Mouse (Mus musculus): Measurements from ENCODE around the gene Gm13040. TPM values are rescaled to one million over a fixed set of nuclear protein-coding genes. Genes with fewer than 3 reads are reported as not detected.
"Not testable (repeated sequence)": the region's sequence is repeated elsewhere in the genome, so short reads cannot be mapped to it uniquely, and the experiment has no call there.

The Gm13040 gene
- total RNA-seq (2014; rRNA removed): not detected in 2 replicates
- polyA plus RNA-seq (2015; fragmentation: Nextera tagmentation; extraction: Ambion mirVana): not detected in 2 replicates

DNA sequence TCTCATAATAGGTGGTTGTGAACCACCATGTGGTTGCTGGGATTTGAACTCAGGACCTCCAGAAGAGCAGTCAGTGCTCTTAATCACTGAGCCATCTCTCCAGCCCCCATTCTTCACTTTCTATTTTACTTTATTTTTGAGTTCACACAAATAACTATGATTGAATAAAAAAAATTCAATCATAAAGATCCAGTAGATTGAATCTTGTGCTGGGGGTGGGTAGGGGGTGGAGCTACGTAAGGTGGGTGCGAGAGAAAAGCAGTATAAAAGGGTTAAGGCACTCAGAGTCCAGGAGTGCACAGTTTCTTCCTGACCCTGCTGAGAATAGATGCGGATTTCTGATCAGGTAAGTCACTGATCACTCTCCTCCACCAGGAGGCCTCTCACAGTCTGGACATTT, at the start of gene Gm13040:
Gm13040 (plus strand) TSS at position 301 of the 400 bp plus-strand sequence.
- not testable (repeated sequence) for DNase-seq; H3K4me2 ChIP-seq (ENCODE audit: low read depth); H3K27ac ChIP-seq (ENCODE audit: low read depth, low read length); ATAC-seq; H3K36me3 ChIP-seq (ENCODE audit: insufficient read depth); H3K4me3 ChIP-seq (ENCODE audit: low read depth, low read length); H3K9ac ChIP-seq; H3K4me1 ChIP-seq (ENCODE audit: insufficient read depth); H3K27me3 ChIP-seq (ENCODE audit: insufficient read depth, low read length); H3K9me3 ChIP-seq (ENCODE audit: low read length)
- WGBS: no CpG with 5 or more reads among the region's 3 CpGs

DNA sequence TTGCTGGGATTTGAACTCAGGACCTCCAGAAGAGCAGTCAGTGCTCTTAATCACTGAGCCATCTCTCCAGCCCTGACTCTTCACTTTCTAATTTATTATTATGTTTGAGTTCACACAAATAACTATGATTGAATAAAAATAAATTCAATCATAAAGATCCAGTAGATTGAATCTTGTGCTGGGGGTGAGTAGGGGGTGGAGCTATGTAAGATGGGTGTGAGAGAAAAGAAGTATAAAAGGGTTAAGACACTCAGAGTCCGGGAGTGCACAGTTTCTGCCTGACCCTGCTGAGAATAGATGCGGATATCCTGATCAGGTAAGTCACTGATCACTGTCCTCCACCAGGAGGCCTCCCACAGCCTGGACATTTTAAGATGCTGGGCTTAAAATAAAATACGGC, 24.7 kb upstream of the Gm13040 start, which contains the start of gene Gm13043:
Gm13043 (plus strand) TSS at position 301 of the 400 bp plus-strand sequence.
- ATAC-seq (no peak), DNase-seq (no peak)
- no peak within 1 kb of the TSS for H3K4me2 ChIP-seq (ENCODE audit: low read depth)

GRCm38 (mm10) chr4:143551400-143551799, 15.6 kb downstream of the Gm13040 start, which contains the start of the genes BC080695 and Gm13057:
TSS of gene BC080695 (plus strand) at chr4:143551700.
TSS of gene Gm13057 (plus strand) at chr4:143551709.
- WGBS: no CpG with 5 or more reads among the region's 3 CpGs
- not testable (repeated sequence) for H3K9ac ChIP-seq; DNase-seq; H3K27ac ChIP-seq (ENCODE audit: low read depth, low read length); H3K27me3 ChIP-seq (ENCODE audit: insufficient read depth, low read length); ATAC-seq; H3K36me3 ChIP-seq (ENCODE audit: insufficient read depth); H3K9me3 ChIP-seq (ENCODE audit: low read length); H3K4me2 ChIP-seq (ENCODE audit: low read depth); H3K4me1 ChIP-seq (ENCODE audit: insufficient read depth); H3K4me3 ChIP-seq (ENCODE audit: low read depth, low read length)

More for the DNA sequence above, 24.7 kb upstream of the Gm13040 start, which contains the start of gene Gm13043:
- 89% methylated on average over 3 of the region's 3 CpGs for WGBS
- no peaks in the 10 kb centered on the region for H3K27me3 ChIP-seq (ENCODE audit: insufficient read depth, low read length)
- no peaks in the 10 kb centered on the region for H3K4me1 ChIP-seq (ENCODE audit: insufficient read depth)
- no peaks in the 10 kb centered on the region for H3K36me3 ChIP-seq (ENCODE audit: insufficient read depth)
- no peak within 1 kb of the TSS for H3K27ac ChIP-seq (ENCODE audit: low read depth, low read length)
- no peak for TF ChIP-seq CTCF (IDR thresholded peaks at IDR 0.05; ENCODE audit: low read depth)
- H3K9me3 ChIP-seq (ENCODE audit: low read length): no peaks in the 10 kb centered on the region
- no peak within 1 kb of the TSS for H3K9ac ChIP-seq
- no peak within 1 kb of the TSS for H3K4me3 ChIP-seq (ENCODE audit: low read depth, low read length)

Other genes with a start within 250 kb of the Gm13040 start
- 31.5 and 36.8 TPM in 2 replicates for gene Pdpn, start 236.4 kb upstream of the Gm13040 start, total RNA-seq (2014; rRNA removed)
- 38.7 and 39.2 TPM in 2 replicates for gene Pdpn, start 236.4 kb upstream of the Gm13040 start, polyA plus RNA-seq (2015; fragmentation: Nextera tagmentation; extraction: Ambion mirVana)
- 0.08 and 0.29 TPM in 2 replicates for gene Lrrc38, start 186.2 kb upstream of the Gm13040 start, total RNA-seq (2014; rRNA removed)
- gene Lrrc38, start 186.2 kb upstream of the Gm13040 start, polyA plus RNA-seq (2015; fragmentation: Nextera tagmentation; extraction: Ambion mirVana): 0.35 and 0.43 TPM in 2 replicates
- not detected in 2 replicates for gene Pramel1, start 141.5 kb upstream of the Gm13040 start, total RNA-seq (2014; rRNA removed)
- not detected in 2 replicates for gene Pramel1, start 141.5 kb upstream of the Gm13040 start, polyA plus RNA-seq (2015; fragmentation: Nextera tagmentation; extraction: Ambion mirVana)
- gene Pramef8, start 123.5 kb upstream of the Gm13040 start, total RNA-seq (2014; rRNA removed): 38.3 and 49.5 TPM in 2 replicates
- 17.3 and 17.4 TPM in 2 replicates for gene Pramef8, start 123.5 kb upstream of the Gm13040 start, polyA plus RNA-seq (2015; fragmentation: Nextera tagmentation; extraction: Ambion mirVana)
- gene Oog4, start 85.6 kb upstream of the Gm13040 start, total RNA-seq (2014; rRNA removed): not detected in 2 replicates
- not detected in 2 replicates for gene Oog4, start 85.6 kb upstream of the Gm13040 start, polyA plus RNA-seq (2015; fragmentation: Nextera tagmentation; extraction: Ambion mirVana)
- gene Gm13043, start 24.6 kb upstream of the Gm13040 start, total RNA-seq (2014; rRNA removed): not detected in 2 replicates
- not detected in 2 replicates for gene Gm13043, start 24.6 kb upstream of the Gm13040 start, polyA plus RNA-seq (2015; fragmentation: Nextera tagmentation; extraction: Ambion mirVana)
- not detected in 2 replicates for gene BC080695, start 15.7 kb downstream of the Gm13040 start, total RNA-seq (2014; rRNA removed)
- gene BC080695, start 15.7 kb downstream of the Gm13040 start, polyA plus RNA-seq (2015; fragmentation: Nextera tagmentation; extraction: Ambion mirVana): not detected in 2 replicates
- gene Gm13057, start 15.8 kb downstream of the Gm13040 start, total RNA-seq (2014; rRNA removed): not detected in 2 replicates
- gene Gm13057, start 15.8 kb downstream of the Gm13040 start, polyA plus RNA-seq (2015; fragmentation: Nextera tagmentation; extraction: Ambion mirVana): not detected in 2 replicates
- not detected in 2 replicates for gene Gm13083, start 79.0 kb downstream of the Gm13040 start, total RNA-seq (2014; rRNA removed)
- not detected in 2 replicates for gene Gm13083, start 79.0 kb downstream of the Gm13040 start, polyA plus RNA-seq (2015; fragmentation: Nextera tagmentation; extraction: Ambion mirVana)
- not detected in 2 replicates for gene Gm13088, start 121.3 kb downstream of the Gm13040 start, total RNA-seq (2014; rRNA removed)
- gene Gm13088, start 121.3 kb downstream of the Gm13040 start, polyA plus RNA-seq (2015; fragmentation: Nextera tagmentation; extraction: Ambion mirVana): not detected in 2 replicates
- not detected in 2 replicates for gene Gm13089, start 166.8 kb downstream of the Gm13040 start, total RNA-seq (2014; rRNA removed)
- not detected in 2 replicates for gene Gm13089, start 166.8 kb downstream of the Gm13040 start, polyA plus RNA-seq (2015; fragmentation: Nextera tagmentation; extraction: Ambion mirVana)
- not detected in 2 replicates for gene Gm13078, start 183.5 kb downstream of the Gm13040 start, total RNA-seq (2014; rRNA removed)
- not detected in 2 replicates for gene Gm13078, start 183.5 kb downstream of the Gm13040 start, polyA plus RNA-seq (2015; fragmentation: Nextera tagmentation; extraction: Ambion mirVana)